Mouse (Mus musculus) mesoderm, embryonic 11.5 days (tissue): ENCODE measurements around the gene Nlrp4b.
"Not testable (repeated sequence)": the region's sequence is repeated elsewhere in the genome, so short reads cannot be mapped to it uniquely, and the experiment has no call there.

Experiments used
- DNase-seq: peaks from one replicate; pipeline ENCODE4 v3.0.0-alpha.2; 2012; ENCODE audit warnings: low read depth, low spot score

Nlrp4b gene

GRCm38 (mm10) chr7:10687489-10687888 is at the start of gene Nlrp4b:
Gene Nlrp4b (plus strand): TSS chr7:10687789.
- DNase-seq = no peak

DNA sequence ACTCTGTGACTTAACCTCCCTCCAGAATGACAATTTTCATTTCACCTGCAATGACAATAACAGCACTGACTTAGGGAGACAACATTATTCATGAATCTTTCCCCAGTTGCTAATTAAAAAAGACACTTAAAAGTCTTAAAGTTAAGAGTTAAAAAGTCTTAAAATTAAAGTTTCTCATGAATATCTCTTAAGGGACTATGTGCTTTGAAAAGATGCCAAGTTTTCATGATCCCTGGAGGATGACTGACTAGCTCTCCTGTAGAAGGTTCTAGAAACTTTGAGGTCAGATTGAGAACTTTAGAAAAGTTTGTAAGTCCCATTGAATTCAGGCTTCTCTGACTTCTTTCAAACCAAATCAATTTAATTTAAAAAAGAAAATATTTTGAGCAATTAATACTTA is 66.7 kb downstream of the Nlrp4b start, which contains the start of gene Vmn1r71:
TSS of gene Vmn1r71 (minus strand) at position 101 of the 400 bp plus-strand sequence.
- no peak for DNase-seq

DNA sequence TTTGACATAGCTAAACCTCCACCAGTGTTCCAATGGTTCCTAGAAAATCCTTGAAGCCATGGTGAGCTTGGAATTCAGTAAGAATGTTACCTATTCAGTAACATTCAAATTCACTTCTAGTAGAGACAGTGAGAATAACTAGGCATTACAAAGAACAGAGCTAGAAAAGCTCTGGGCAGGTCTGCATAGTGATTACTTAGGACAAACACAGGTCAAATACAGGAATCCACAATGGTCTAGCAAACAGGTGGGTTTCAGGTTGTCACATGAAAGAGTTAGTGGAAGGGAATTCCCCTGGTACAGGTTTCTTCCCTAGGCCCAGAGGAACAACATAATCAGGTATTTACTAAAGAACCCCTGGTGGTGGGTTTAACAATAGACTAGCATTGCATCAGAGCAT is 70.0 kb downstream of the Nlrp4b start:
- not testable (repeated sequence) for DNase-seq
